ENCODE assay signal across 24 mouse cellular contexts in genomic region chr19:32302835-32303381, GRCm38 (mm10).
DNase-seq lines count a peak whose midpoint lies in the region; ATAC-seq and TF ChIP-seq lines count a peak whose summit lies in the region.
"Had no signal": no experiment of that assay in that cellular context is flagged by ENCODE, and none has a peak within 500 bp of the region (broad histone marks: within the 10 kb centered on the region; RNA-seq: fewer than 3 reads in every experiment).

No protein-coding gene starts in this region.

- H3K4me1 ChIP-seq in kidney, embryonic 15.5 days, result peaks cover 27% of the 10 kb centered on the region
- H3K4me1 ChIP-seq in midbrain, embryonic 10.5 days, result peaks cover 11% of the 10 kb centered on the region
- H3K4me1 ChIP-seq in midbrain, embryonic 13.5 days (replicated peaks), result 0 out of 2 replicates have a peak, but pooled peaks cover 7% of the 10 kb centered on the region

- H3K4me2 ChIP-seq in kidney, embryonic 15.5 days, result no peak overlapping the region
- no peak overlapping the region for H3K4me2 ChIP-seq in midbrain, embryonic 13.5 days (replicated peaks)
- H3K4me2 ChIP-seq: forebrain, embryonic 15.5 days; hindbrain, embryonic 13.5 days; limb, embryonic 12.5 days; liver, embryonic 13.5 days; lung, embryonic 14.5 days; midbrain, embryonic 11.5 days had no signal

- peak overlapping the region; percentile 91 for H3K27ac ChIP-seq in gastrocnemius, adult 2 months
- peak overlapping the region; percentile 13; the same call in 1 of the 2 replicates for H3K27ac ChIP-seq in kidney, embryonic 15.5 days
- 0 out of 2 replicates have a peak overlapping the region, but pooled peaks have one; percentile 2 for H3K27ac ChIP-seq in midbrain, embryonic 10.5 days (replicated peaks)
- H3K27ac ChIP-seq in midbrain, embryonic 13.5 days, result no peak overlapping the region
- H3K27ac ChIP-seq: embryonic facial prominence, embryonic 10.5 days; forebrain, embryonic 15.5 days; hindbrain, embryonic 13.5 days; limb, embryonic 12.5 days; liver, embryonic 13.5 days had no signal

- no peaks in the 10 kb centered on the region for H3K27me3 ChIP-seq in kidney, embryonic 15.5 days
- H3K27me3 ChIP-seq in midbrain, embryonic 10.5 days (ENCODE audit: low read depth, poor library complexity, severe bottlenecking), result no peaks in the 10 kb centered on the region
- H3K27me3 ChIP-seq in midbrain, embryonic 13.5 days, result no peaks in the 10 kb centered on the region
- H3K27me3 ChIP-seq: forebrain, embryonic 15.5 days; hindbrain, embryonic 13.5 days; limb, embryonic 12.5 days; liver, embryonic 13.5 days had no signal

- DNase-seq in gastrocnemius, adult 2 months, result no peak
- DNase-seq in gastrocnemius, postnatal 10 days, result no peak
- no peak for DNase-seq in kidney, adult 9 months
- DNase-seq in midbrain, embryonic 10.5 days (ENCODE audit: low spot score), result no peak
- no peak for DNase-seq in retina, embryonic 14.5 days (ENCODE audit: low spot score)
- no peak for DNase-seq in cerebellum, adult 18-20 months
- DNase-seq: adrenal gland, postnatal 10 days; cerebellum, adult 9-10 months; gastrocnemius, postnatal 14 days; heart, adult 18-20 months; heart, postnatal 14 days; kidney, adult 18-20 months; kidney, postnatal 10 days; liver, embryonic 13.5 days; lung, embryonic 14.5 days; lung, postnatal 36 days; right cerebral cortex, postnatal 25 days had no signal

- 0 out of 2 replicates have a peak, but pooled peaks cover 8% of the 10 kb centered on the region for H3K36me3 ChIP-seq in kidney, embryonic 15.5 days
- H3K36me3 ChIP-seq in midbrain, embryonic 10.5 days, result 0 out of 2 replicates have a peak, but pooled peaks cover 4% of the 10 kb centered on the region
- H3K36me3 ChIP-seq in midbrain, embryonic 13.5 days, result no peaks in the 10 kb centered on the region
- H3K36me3 ChIP-seq: embryonic facial prominence, embryonic 10.5 days; forebrain, embryonic 15.5 days; hindbrain, embryonic 13.5 days; limb, embryonic 12.5 days had no signal

- WGBS in kidney, embryonic 15.5 days, result 80% methylated on average over 5 of the region's 5 CpGs
- 77% methylated on average over 5 of the region's 5 CpGs for WGBS in midbrain, embryonic 10.5 days
- WGBS in midbrain, embryonic 13.5 days, result 83% methylated on average over 5 of the region's 5 CpGs

- no peak overlapping the region for H3K9ac ChIP-seq in kidney, embryonic 15.5 days
- H3K9ac ChIP-seq in midbrain, embryonic 13.5 days (replicated peaks), result no peak overlapping the region
- H3K9ac ChIP-seq: forebrain, embryonic 15.5 days; hindbrain, embryonic 13.5 days; limb, embryonic 12.5 days; liver, embryonic 13.5 days; lung, embryonic 14.5 days had no signal

- 0 out of 2 replicates have a peak, but pooled peaks have one; percentile 22 for ATAC-seq in kidney, embryonic 15.5 days (replicated peaks; ENCODE audit: low FRiP score)
- no peak for ATAC-seq in midbrain, embryonic 13.5 days
- ATAC-seq: forebrain, embryonic 15.5 days had no signal

- intact Hi-C loops in gastrocnemius, adult 2 months (cut with DNase I), result no loop called here

- H3K4me3 ChIP-seq in gastrocnemius, adult 2 months, result no peak overlapping the region
- no peak overlapping the region for H3K4me3 ChIP-seq in kidney, embryonic 15.5 days (replicated peaks)
- H3K4me3 ChIP-seq in midbrain, embryonic 10.5 days, result no peak overlapping the region
- H3K4me3 ChIP-seq in midbrain, embryonic 13.5 days (replicated peaks), result no peak overlapping the region
- H3K4me3 ChIP-seq: embryonic facial prominence, embryonic 10.5 days; forebrain, embryonic 15.5 days; hindbrain, embryonic 13.5 days; limb, embryonic 12.5 days; liver, embryonic 13.5 days had no signal

- no peak for TF ChIP-seq CTCF in gastrocnemius, adult 2 months (IDR thresholded peaks at IDR 0.05)

- no peaks in the 10 kb centered on the region for H3K9me3 ChIP-seq in kidney, embryonic 15.5 days (replicated peaks)
- no peaks in the 10 kb centered on the region for H3K9me3 ChIP-seq in midbrain, embryonic 10.5 days (replicated peaks)
- H3K9me3 ChIP-seq in midbrain, embryonic 13.5 days, result no peaks in the 10 kb centered on the region
- H3K9me3 ChIP-seq: embryonic facial prominence, embryonic 10.5 days; forebrain, embryonic 15.5 days; hindbrain, embryonic 13.5 days; limb, embryonic 12.5 days; liver, embryonic 13.5 days had no signal
